Mouse (Mus musculus): ENCODE data around the gene Gm20824. TPM values are rescaled to one million over a fixed set of nuclear protein-coding genes. Genes with fewer than 3 reads are reported as not detected.
"Not testable (repeated sequence)": the region's sequence is repeated elsewhere in the genome, so short reads cannot be mapped to it uniquely, and the experiment has no call there.

Gene Gm20824
- polyA plus RNA-seq (2012; ENCODE audit: insufficient read depth, insufficient read length, low replicate concordance, missing spikeins), result not detected in 2 replicates

DNA sequence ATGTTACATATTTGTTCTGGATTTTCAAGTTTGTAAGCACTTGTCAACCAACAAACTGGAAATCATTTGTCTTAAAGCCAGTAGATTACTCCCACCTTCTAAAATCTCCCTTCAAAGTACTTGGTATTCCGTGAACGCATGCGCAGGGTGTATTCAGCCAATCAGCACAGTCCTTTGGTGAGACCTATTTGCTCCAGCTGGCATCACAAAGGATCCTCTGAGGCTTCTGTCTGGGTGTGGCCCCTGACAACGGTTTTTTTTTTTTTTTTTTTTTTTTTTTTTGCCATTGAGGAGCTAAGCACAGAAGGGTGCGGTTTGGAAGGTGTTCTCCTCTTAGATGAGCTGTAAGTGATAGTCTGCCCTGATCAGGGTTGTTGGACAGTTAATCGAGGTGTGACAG, at the start of gene Gm20824:
TSS of gene Gm20824 (plus strand) at position 301 of the 400 bp plus-strand sequence.
- not testable (repeated sequence) for H3K4me3 ChIP-seq (ENCODE audit: insufficient read depth, low read depth, low read length); H3K4me1 ChIP-seq (ENCODE audit: control insufficient read depth, insufficient read depth, low read length); H3K27ac ChIP-seq (ENCODE audit: insufficient read depth, low read depth, low read length)
- WGBS, result no CpG with 5 or more reads among the region's 6 CpGs

Other genes starting within 250 kb of the Gm20824 start
- not detected in 2 replicates for gene Gm20825, start 186.4 kb upstream of the Gm20824 start, polyA plus RNA-seq (2012; ENCODE audit: insufficient read depth, insufficient read length, low replicate concordance, missing spikeins)

All from olfactory bulb, adult 2 months (tissue).